Mouse (Mus musculus) kidney, adult 18-20 months (tissue): ENCODE measurements at regions not wholly inside any gene's neighbourhood (a gene's known extent, or its start where the extent isn't known, plus 50 kb on each side); places are given as distances from the start of the nearest gene placed in this dataset.
A peak's percentile ranks its signal among the peaks of the same experiment; 100 is the strongest.

Experiments
- DNase-seq: peaks from one replicate; pipeline ENCODE4 v3.0.0; 2021

- DNase-seq, result no peak
These were observed 52.7 kb upstream of the Gm21915 start for GRCm38 (mm10) chr9:40617676-40618062.

- no peak for DNase-seq
These were observed 53.3 kb upstream of the Gm21915 start for GRCm38 (mm10) chr9:40617036-40617675.

GRCm38 (mm10) chr9:40616426-40617035 lies 53.9 kb upstream of the Gm21915 start:
- peak; percentile 71 for DNase-seq

- DNase-seq, result no peak
These were observed 54.5 kb upstream of the Gm21915 start for GRCm38 (mm10) chr9:40615891-40616290.

GRCm38 (mm10) chr9:40614071-40614470 lies 56.3 kb upstream of the Gm21915 start:
- no peak for DNase-seq

GRCm38 (mm10) chr9:40613182-40613581 lies 57.2 kb upstream of the Gm21915 start:
- DNase-seq, result no peak

GRCm38 (mm10) chr9:40612755-40613154 lies 57.7 kb upstream of the Gm21915 start:
- no peak for DNase-seq

GRCm38 (mm10) chr9:40612312-40612711 lies 58.1 kb upstream of the Gm21915 start:
- no peak for DNase-seq

GRCm38 (mm10) chr9:40611626-40612025 lies 58.8 kb upstream of the Gm21915 start:
- no peak for DNase-seq

- no peak for DNase-seq
These were observed 61.8 kb upstream of the Gm21915 start for GRCm38 (mm10) chr9:40608596-40608995.

- no peak for DNase-seq
These were observed 62.5 kb upstream of the Gm21915 start for GRCm38 (mm10) chr9:40607941-40608340.

GRCm38 (mm10) chr9:40603521-40603920 lies 66.9 kb upstream of the Gm21915 start:
- no peak for DNase-seq

GRCm38 (mm10) chr9:40598431-40598831 lies 67.2 kb upstream of the Gramd1b start:
- no peak for DNase-seq

GRCm38 (mm10) chr9:40587421-40587820 lies 56.2 kb upstream of the Gramd1b start:
- DNase-seq, result no peak

GRCm38 (mm10) chr9:40586581-40586980 lies 55.4 kb upstream of the Gramd1b start:
- no peak for DNase-seq

GRCm38 (mm10) chr9:40583554-40583953 lies 52.4 kb upstream of the Gramd1b start:
- peak; percentile 78 for DNase-seq

GRCm38 (mm10) chr9:40581854-40582253 lies 50.7 kb upstream of the Gramd1b start:
- DNase-seq, result no peak
